Mouse (Mus musculus): ENCODE measurements around the gene Lias. TPM values are rescaled to one million over a fixed set of nuclear protein-coding genes. Genes with fewer than 3 reads are reported as not detected.

Gene Lias
- total RNA-seq (2021) = 10 to 100 TPM; 37.4 to 38.2 TPM
- long read RNA-seq, transcript Lias-202 (11 exons, 1,668 nt) = major isoform, 38 of 60 reads
- long read RNA-seq, partial matches to known transcripts = 16 of 60 reads
- long read RNA-seq, other reads (novel, unspliced or antisense) = 3 of 60 reads

- peak; percentile 99 for DNase-seq (ENCODE audit: low spot score in 2 of 2)
Observed at GRCm38 (mm10) chr5:65390648-65391644, at the start of gene Lias, which contains the start of gene Rpl9. TSS of gene Lias (plus strand) at chr5:65391497. TSS of gene Rpl9 (minus strand) at chr5:65391444.

GRCm38 (mm10) chr5:65348168-65348567 lies 43.1 kb upstream of the Lias start, which contains the start of gene Klb:
TSS of gene Klb (plus strand) at chr5:65348314.
- DNase-seq (ENCODE audit: low spot score in 2 of 2) = no peak

- no peak for DNase-seq (ENCODE audit: low spot score in 2 of 2)
Observed at GRCm38 (mm10) chr5:65350508-65350907, 40.8 kb upstream of the Lias start.

- DNase-seq (ENCODE audit: low spot score in 2 of 2) = no peak
Observed at GRCm38 (mm10) chr5:65354097-65354496, 37.2 kb upstream of the Lias start.

GRCm38 (mm10) chr5:65354985-65355384 lies 36.3 kb upstream of the Lias start:
- DNase-seq (ENCODE audit: low spot score in 2 of 2) = no peak

- DNase-seq (ENCODE audit: low spot score in 2 of 2) = no peak
Observed at GRCm38 (mm10) chr5:65356851-65357250, 34.4 kb upstream of the Lias start.

- no peak for DNase-seq (ENCODE audit: low spot score in 2 of 2)
Observed at GRCm38 (mm10) chr5:65357771-65358170, 33.5 kb upstream of the Lias start.

- DNase-seq (ENCODE audit: low spot score in 2 of 2) = no peak
Observed at GRCm38 (mm10) chr5:65367837-65368236, 23.5 kb upstream of the Lias start.

GRCm38 (mm10) chr5:65371551-65371950 lies 19.7 kb upstream of the Lias start:
- no peak for DNase-seq (ENCODE audit: low spot score in 2 of 2)

- no peak for DNase-seq (ENCODE audit: low spot score in 2 of 2)
Observed at GRCm38 (mm10) chr5:65374746-65375145, 16.6 kb upstream of the Lias start.

- no peak for DNase-seq (ENCODE audit: low spot score in 2 of 2)
Observed at GRCm38 (mm10) chr5:65385704-65386103, 5.6 kb upstream of the Lias start.

GRCm38 (mm10) chr5:65387008-65387867 lies 4.1 kb upstream of the Lias start:
- no peak for DNase-seq (ENCODE audit: low spot score in 2 of 2)

GRCm38 (mm10) chr5:65391753-65392152 lies 456 bp downstream of the Lias start:
- no peak for DNase-seq (ENCODE audit: low spot score in 2 of 2)

- no peak for DNase-seq (ENCODE audit: low spot score in 2 of 2)
Observed at GRCm38 (mm10) chr5:65394425-65394824, 3.1 kb downstream of the Lias start.

- peak; percentile 87 to 88 for DNase-seq (ENCODE audit: low spot score in 2 of 2)
Observed at GRCm38 (mm10) chr5:65401251-65401994, 10.1 kb downstream of the Lias start.

GRCm38 (mm10) chr5:65407989-65408388 lies 16.7 kb downstream of the Lias start:
- no peak for DNase-seq (ENCODE audit: low spot score in 2 of 2)

- DNase-seq (ENCODE audit: low spot score in 2 of 2) = no peak
Observed at GRCm38 (mm10) chr5:65415653-65416458, 24.6 kb downstream of the Lias start.

- no peak for DNase-seq (ENCODE audit: low spot score in 2 of 2)
Observed at GRCm38 (mm10) chr5:65419136-65419535, 27.8 kb downstream of the Lias start.

- no peak for DNase-seq (ENCODE audit: low spot score in 2 of 2)
Observed at GRCm38 (mm10) chr5:65420822-65421221, 29.5 kb downstream of the Lias start.

- no peak for DNase-seq (ENCODE audit: low spot score in 2 of 2)
Observed at GRCm38 (mm10) chr5:65422803-65423202, 31.5 kb downstream of the Lias start.
